Mouse (Mus musculus) ES-Bruce4 (cell line): ENCODE measurements at regions not wholly inside any gene's neighbourhood (a gene's known extent, or its start where the extent isn't known, plus 50 kb on each side); places are given as distances from the start of the nearest gene placed in this dataset.

ENCODE experiments used
- CTCF ChIP-seq: IDR thresholded peaks from one replicate; pipeline ENCODE4 v1.8.1; 2011; ENCODE audit warnings: low read depth, low read length
- EP300 ChIP-seq: IDR thresholded peaks from 2 replicates; pipeline ENCODE4 v1.6.1; 2011; ENCODE audit warnings: low read depth, low read length; ENCODE audit not compliant: insufficient read depth

DNA sequence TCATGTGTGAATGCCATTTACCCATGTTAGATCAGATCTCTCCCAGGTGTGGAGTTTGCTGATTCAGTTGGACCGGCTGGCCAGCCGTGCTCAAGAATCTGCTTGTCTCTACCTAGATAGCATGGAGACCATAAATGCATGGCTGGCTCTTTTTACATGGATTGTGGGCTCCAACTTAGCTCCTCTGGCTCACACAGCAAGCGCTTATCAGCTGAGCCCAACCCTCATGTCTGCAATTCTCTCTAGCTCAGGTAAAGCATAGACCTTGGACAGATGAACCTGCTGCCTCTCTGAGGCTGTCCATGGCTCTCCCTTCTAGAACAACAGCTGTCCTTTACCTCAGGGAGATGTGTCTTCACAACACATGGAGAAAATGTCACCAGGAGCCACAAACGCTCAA, 94.8 kb upstream of the 1700020N01Rik start:
- TF ChIP-seq EP300 (no peak), CTCF (no peak)
